Mouse (Mus musculus): Measurements from ENCODE around the gene Zfp553. TPM values are rescaled to one million over a fixed set of nuclear protein-coding genes. Genes with fewer than 3 reads are reported as not detected.

Zfp553 gene
- total RNA-seq (2023) = 1 to 10 TPM; 4.5 TPM

DNA sequence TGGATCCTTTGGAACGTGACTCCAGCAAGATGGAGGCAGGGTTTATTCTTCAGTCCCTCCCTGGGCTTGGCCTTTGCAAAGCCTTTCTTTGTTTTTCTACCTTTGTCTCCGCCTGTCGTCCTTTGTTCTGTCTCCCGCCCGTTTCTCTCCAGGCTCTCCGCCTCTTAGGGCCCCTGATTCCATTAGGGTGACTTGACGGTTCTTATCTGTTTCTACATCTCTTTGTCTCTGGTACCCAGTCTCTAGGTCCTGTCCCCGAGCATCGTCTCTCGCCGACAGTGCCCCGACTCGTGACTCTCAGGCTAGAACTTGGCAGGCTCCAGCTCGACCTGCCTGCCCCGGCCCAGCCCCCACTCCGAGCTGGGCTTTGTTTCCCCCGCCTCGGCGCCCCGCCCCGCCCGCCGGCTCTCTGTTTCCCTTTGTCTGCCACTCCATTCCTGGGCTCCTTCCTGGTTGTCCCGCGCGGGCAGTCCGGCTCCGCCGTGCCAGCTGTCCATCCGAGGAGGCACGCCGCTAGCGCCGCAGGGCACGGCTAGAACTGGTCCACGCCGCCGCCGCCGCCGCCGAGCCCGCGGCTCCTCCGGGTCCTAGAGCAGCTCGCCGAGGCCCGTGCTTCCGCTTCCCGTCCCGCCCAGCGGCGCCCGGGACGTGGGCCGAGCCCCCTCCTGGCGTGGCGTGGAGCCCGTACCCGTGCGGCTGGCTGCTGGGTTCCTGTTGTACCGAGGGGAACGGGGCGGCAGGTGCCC lies at the start of gene Zfp553, which contains the start of gene Sept1:
Gene Zfp553, plus strand, starts transcription at position 440 of the 746 bp plus-strand sequence.
Gene Sept1, minus strand, starts transcription at position 509 of the 746 bp plus-strand sequence.

DNA sequence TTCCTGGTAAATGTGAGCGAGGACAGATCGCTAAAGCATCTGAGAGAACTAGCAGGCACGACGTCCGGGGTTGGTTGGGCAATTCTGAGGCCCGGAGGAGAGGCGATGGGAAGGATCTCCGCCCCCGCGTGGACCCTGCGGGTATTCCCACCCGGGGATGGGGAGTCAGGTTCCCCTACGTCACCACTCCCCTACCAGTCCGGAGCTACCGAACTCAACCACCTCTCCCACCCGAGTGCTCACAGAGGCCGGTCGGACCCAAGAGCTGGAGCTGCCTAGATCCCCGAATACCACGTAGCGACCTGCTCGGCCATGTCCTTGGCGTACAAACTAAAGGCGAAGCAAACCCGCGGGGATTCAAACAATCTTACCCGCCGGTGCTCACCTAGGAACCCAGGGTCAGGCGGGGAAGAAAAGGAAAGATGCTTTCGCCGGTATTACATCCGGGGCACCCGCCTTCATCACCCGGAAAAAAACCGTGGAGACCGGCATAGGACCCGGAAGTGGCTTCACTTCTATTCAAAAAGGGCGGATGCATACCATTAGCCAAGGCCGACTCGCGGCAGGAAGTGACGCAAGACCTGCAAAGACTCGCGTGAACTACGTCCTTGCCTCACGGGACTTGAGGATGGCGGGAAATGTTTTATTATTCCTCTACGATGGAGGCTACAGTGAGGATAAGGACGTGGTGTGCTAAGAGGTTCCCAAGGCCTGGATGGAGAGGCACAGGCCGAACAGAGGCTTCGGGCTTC lies 37.1 kb upstream of the Zfp553 start, which contains the start of gene Cd2bp2:
Gene Cd2bp2, minus strand, starts transcription at position 507 of the 752 bp plus-strand sequence.

DNA sequence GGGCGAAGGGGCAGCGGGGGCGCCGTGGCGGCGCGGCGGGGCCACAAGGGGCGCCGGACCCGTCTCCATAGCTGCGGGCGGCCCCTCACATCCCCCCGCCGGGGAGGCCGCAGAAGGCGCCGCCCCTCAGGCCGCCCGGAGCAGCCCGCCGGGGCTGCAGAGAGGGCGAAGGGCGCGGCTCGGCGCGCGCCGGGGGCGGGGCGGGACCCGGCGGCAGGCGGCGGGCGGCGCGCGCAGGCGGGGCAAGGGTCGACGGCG lies 24.6 kb upstream of the Zfp553 start, which contains the start of gene Tbc1d10b:
Gene Tbc1d10b, minus strand, starts transcription at position 174 of the 258 bp plus-strand sequence.

GRCm38 (mm10) chr7:127208553-127209438 lies 24.1 kb upstream of the Zfp553 start, which contains the start of gene Mylpf:
Gene Mylpf, plus strand, starts transcription at chr7:127208890.

GRCm38 (mm10) chr7:127243870-127244657 lies 11.2 kb downstream of the Zfp553 start, which contains the start of gene Zfp771:
Gene Zfp771, plus strand, starts transcription at chr7:127244274.

DNA sequence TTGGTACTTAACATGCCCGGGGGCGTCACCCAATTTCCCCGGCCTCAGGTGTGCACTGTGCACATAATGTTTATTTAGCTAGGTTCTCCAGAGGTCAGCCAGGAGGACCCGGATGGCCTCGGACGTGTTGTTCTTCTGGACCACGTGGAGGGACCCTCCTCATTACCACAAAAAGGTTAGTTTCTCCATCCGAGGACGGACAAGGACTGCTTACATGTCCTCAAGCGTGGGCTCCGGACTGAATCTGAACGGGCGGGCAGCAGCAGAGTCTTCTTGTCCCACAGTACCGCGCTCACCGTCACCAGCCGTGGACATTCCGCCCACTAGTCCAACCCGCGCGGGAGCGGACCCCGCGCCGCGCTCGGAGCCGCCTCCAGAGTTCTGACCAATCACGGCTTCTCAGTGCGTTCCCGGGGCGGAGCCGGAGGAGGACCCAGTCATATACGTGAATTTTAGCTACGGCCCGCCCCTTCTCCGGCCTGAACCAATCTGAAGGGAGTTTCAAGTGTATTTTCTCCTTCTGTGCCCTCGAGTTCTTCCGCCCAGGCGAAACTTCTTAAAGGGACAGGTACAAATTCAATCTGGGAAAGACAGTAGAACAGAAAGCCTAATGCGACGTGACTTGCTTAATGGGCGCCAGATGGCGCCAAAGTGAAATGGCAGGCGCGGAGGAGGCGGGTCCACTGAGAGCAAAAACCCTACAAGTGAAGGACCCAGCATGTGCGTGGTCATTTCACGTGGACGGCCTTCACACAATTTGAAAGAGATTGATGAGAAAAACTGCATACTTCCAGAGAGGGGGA lies 27.6 kb downstream of the Zfp553 start, which contains the start of gene Dctpp1:
Gene Dctpp1, minus strand, starts transcription at position 401 of the 803 bp plus-strand sequence.

DNA sequence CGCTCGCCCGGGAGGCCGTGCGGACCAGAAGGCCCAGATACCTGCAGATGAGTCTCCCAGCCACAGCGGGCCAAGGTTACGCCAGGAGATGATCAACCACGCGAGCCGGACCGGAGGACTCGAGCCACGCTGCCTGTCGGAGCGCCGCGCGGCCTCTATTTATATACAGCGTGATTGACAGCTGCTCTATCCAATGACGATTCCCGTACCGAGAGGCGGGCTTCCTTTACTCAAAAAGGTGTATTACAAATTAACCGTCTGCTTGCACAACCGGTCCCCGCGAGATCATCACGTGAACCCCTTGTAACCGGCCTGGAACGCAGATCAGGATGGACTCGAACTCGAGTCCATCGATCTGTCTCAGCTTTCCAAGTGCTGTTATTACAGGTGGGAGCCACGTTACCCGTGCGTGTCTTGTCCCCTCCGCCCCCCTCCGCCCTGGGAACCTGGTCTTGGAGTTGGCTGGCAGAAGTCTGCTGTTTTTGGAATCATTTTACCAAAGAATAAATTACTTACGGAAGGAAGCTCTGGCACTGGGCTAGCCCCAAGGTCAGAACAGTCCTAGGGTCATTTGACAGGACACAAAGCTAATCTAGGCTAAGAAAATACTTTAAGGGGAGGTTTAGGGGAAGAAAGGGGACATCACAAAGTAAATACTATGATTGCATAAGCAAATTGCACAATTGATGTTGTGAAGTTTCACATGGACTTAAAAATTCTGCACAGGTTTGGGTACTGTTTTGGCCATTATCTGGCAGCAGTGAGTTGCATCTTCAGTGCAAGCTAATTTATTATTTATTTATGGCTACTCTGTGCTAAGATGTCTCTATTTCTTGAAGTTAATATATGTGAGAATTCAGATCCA lies 41.3 kb downstream of the Zfp553 start, which contains the start of gene Sephs2:
Gene Sephs2, minus strand, starts transcription at position 131 of the 865 bp plus-strand sequence.

Other genes with a start within 250 kb of the Zfp553 start
- gene Mvp, start 218.4 kb upstream of the Zfp553 start, total RNA-seq (2023) = 100 to 1,000 TPM; 116 to 123 TPM
- gene Pagr1b, start 216.6 kb upstream of the Zfp553 start, total RNA-seq (2023) = 1 to 10 TPM in 1 of 2 experiments, not detected in 1; 9.0 TPM
- 10 to 100 TPM in 1 of 2 experiments, 1 to 10 TPM in 1; 2.2 to 14.5 TPM for gene Pagr1a, start 215.7 kb upstream of the Zfp553 start, total RNA-seq (2023)
- gene Gm42742, start 212.0 kb upstream of the Zfp553 start, total RNA-seq (2023) = 10 to 100 TPM; 29.0 to 34.8 TPM
- gene Prrt2, start 211.8 kb upstream of the Zfp553 start, total RNA-seq (2023) = 1 to 10 TPM; 1.3 TPM
- gene Maz, start 206.0 kb upstream of the Zfp553 start, total RNA-seq (2023) = 100 to 1,000 TPM; 166 to 172 TPM
- gene Kif22, start 190.6 kb upstream of the Zfp553 start, total RNA-seq (2023) = 1 to 10 TPM; 1.7 to 2.3 TPM
- gene Zg16, start 145.7 kb upstream of the Zfp553 start, total RNA-seq (2023) = under 1 TPM in 1 of 2 experiments, not detected in 1; 0.85 TPM
- 10 to 100 TPM; 64.8 to 66.9 TPM for gene AI467606, start 141.7 kb upstream of the Zfp553 start, total RNA-seq (2023)
- 10 to 100 TPM; 10.5 to 12.1 TPM for gene Qprt, start 110.8 kb upstream of the Zfp553 start, total RNA-seq (2023)
- 100 to 1,000 TPM; 289 to 346 TPM for gene Spn, start 95.2 kb upstream of the Zfp553 start, total RNA-seq (2023)
- 10 to 100 TPM; 52.2 to 60.9 TPM for gene Cd2bp2, start 37.0 kb upstream of the Zfp553 start, total RNA-seq (2023)
- gene Tbc1d10b, start 24.6 kb upstream of the Zfp553 start, total RNA-seq (2023) = 100 to 1,000 TPM in 1 of 2 experiments, 10 to 100 TPM in 1; 94.8 to 106 TPM
- not detected for gene Mylpf, start 24.2 kb upstream of the Zfp553 start, total RNA-seq (2023)
- 1 to 10 TPM; 5.4 to 5.5 TPM for gene Sept1, start 69 bp downstream of the Zfp553 start, total RNA-seq (2023)
- gene Zfp771, start 11.2 kb downstream of the Zfp553 start, total RNA-seq (2023) = 1 to 10 TPM; 7.0 to 8.8 TPM
- 10 to 100 TPM; 15.2 to 17.6 TPM for gene Dctpp1, start 27.6 kb downstream of the Zfp553 start, total RNA-seq (2023)
- 10 to 100 TPM; 66.0 to 73.4 TPM for gene Sephs2, start 41.0 kb downstream of the Zfp553 start, total RNA-seq (2023)
- 100 to 1,000 TPM; 900 to 916 TPM for gene Itgal, start 63.2 kb downstream of the Zfp553 start, total RNA-seq (2023)
- gene Zfp768, start 112.5 kb downstream of the Zfp553 start, total RNA-seq (2023) = 1 to 10 TPM; 6.1 to 7.0 TPM
- 1 to 10 TPM; 8.8 to 9.0 TPM for gene Zfp747, start 143.0 kb downstream of the Zfp553 start, total RNA-seq (2023)
- gene 9130019O22Rik, start 154.1 kb downstream of the Zfp553 start, total RNA-seq (2023) = 1 to 10 TPM; 2.4 TPM
- gene E430018J23Rik, start 160.6 kb downstream of the Zfp553 start, total RNA-seq (2023) = 1 to 10 TPM; 1.7 to 2.9 TPM
- 1 to 10 TPM; 5.4 to 6.3 TPM for gene Zfp764, start 173.8 kb downstream of the Zfp553 start, total RNA-seq (2023)
- gene Zfp688, start 189.0 kb downstream of the Zfp553 start, total RNA-seq (2023) = 10 to 100 TPM in 1 of 2 experiments, 1 to 10 TPM in 1; 7.4 to 15.1 TPM
- gene Zfp689, start 216.1 kb downstream of the Zfp553 start, total RNA-seq (2023) = 1 to 10 TPM; 2.3 to 3.3 TPM
- 100 to 1,000 TPM; 125 to 128 TPM for gene Prr14, start 226.6 kb downstream of the Zfp553 start, total RNA-seq (2023)
- 100 to 1,000 TPM; 278 to 299 TPM for gene Fbrs, start 246.1 kb downstream of the Zfp553 start, total RNA-seq (2023)